Mouse (Mus musculus) heart, embryonic 10.5 days (tissue): ENCODE data around the gene Olfr279. TPM values are rescaled to one million over a fixed set of nuclear protein-coding genes. Genes with fewer than 3 reads are reported as not detected.
A peak's percentile ranks its signal among the peaks of the same experiment; 100 is the strongest.
"Not testable (repeated sequence)": the region's sequence is repeated elsewhere in the genome, so short reads cannot be mapped to it uniquely, and the experiment has no call there.

Experiments
- DNase-seq: peaks from one replicate; pipeline ENCODE4 v3.0.0-alpha.2; 2017; ENCODE audit warnings: low spot score
- H3K27ac ChIP-seq: fragments of 300-500 bp; sonication (generic); 2 replicates; pipeline ENCODE4 v1.5.1; 2016; ENCODE audit warnings: mild to moderate bottlenecking
- H3K27me3 ChIP-seq: fragments of 300-500 bp; sonication (generic); 2 replicates; pipeline ENCODE4 v1.6.1; 2016; ENCODE audit warnings: mild to moderate bottlenecking; ENCODE audit not compliant: poor library complexity, insufficient read depth, severe bottlenecking
- H3K36me3 ChIP-seq: fragments of 300-500 bp; sonication (generic); 2 replicates; pipeline ENCODE4 v1.6.1; 2016; ENCODE audit warnings: mild to moderate bottlenecking, moderate library complexity
- H3K4me1 ChIP-seq: fragments of 300-500 bp; sonication (generic); 2 replicates; pipeline ENCODE4 v1.6.1; 2016; ENCODE audit warnings: mild to moderate bottlenecking
- H3K4me3 ChIP-seq: fragments of 300-500 bp; sonication (generic); 2 replicates; pipeline ENCODE4 v1.5.1; 2016; ENCODE audit warnings: mild to moderate bottlenecking, moderate library complexity
- H3K9me3 ChIP-seq: fragments of 300-500 bp; sonication (generic); 2 replicates; pipeline ENCODE4 v1.6.1; 2016; ENCODE audit warnings: mild to moderate bottlenecking, moderate library complexity
- WGBS: fragments of 180-500 bp; shearing (Covaris S2); methylation state at CpG from one replicate; pipeline ENCODE4 v1.1.7; 2016; 5-methylcytosine and 5-hydroxymethylcytosine counted together
- polyA plus RNA-seq: library from polyadenylated mRNA; unstranded; fragments of >200 nt; fragmentation: Nextera tagmentation; extraction: Ambion mirVana; gene quantifications from 2 replicates; pipeline ENCODE4 v1.2.1, GENCODE M21; 2016

Olfr279 gene
- polyA plus RNA-seq, 1 experiment from 2014 or later, result not detected

DNA sequence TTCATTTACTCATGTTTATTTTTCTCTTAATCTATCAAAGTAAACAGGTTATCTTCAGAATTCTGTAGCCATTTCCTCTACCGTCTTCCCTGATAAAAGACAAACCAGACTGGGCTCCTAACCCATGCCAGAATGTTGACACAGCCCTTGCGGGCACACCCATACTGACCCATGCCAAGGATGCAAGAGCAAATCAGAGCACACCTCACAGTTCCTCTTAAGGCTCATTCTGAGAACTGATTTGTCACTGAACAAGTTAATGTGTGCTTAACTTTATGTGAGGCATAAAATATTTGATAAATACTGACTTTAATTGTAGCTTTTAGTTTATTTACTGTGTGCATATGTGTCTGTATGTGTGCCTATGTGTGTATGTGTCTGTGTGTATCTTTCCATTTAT, 870 bp upstream of the Olfr279 start:
- no peak overlapping the region for H3K4me3 ChIP-seq
- no peaks in the 10 kb centered on the region for H3K36me3 ChIP-seq
- DNase-seq, result no peak
- no peak overlapping the region for H3K27ac ChIP-seq
- no peaks in the 10 kb centered on the region for H3K4me1 ChIP-seq
- H3K27me3 ChIP-seq, result no peaks in the 10 kb centered on the region
- WGBS, result 63% methylated on average over 2 of the region's 2 CpGs
- H3K9me3 ChIP-seq, result no peaks in the 10 kb centered on the region

DNA sequence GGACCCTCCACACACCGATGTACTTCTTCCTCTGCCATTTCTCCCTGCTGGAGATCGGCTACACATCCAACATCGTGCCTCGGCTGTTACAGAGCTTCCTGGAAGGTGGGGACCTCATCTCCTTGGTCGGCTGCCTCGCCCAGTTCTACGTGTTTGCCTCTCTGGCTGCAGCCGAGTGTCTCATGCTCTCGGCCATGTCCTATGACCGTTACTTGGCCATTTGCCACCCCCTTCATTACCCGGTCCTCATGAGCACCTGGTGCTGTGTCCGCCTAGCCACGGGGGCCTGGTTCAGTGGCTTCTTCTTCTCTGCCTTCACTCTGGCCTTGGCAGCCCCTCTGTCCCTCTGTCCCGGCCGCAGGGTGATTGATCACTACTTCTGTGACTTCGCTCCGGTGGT, 5.4 kb downstream of the Olfr279 start:
- no peak overlapping the region for H3K4me3 ChIP-seq
- no peak overlapping the region for H3K27ac ChIP-seq
- DNase-seq, result no peak
- H3K4me1 ChIP-seq, result no peaks in the 10 kb centered on the region
- no peaks in the 10 kb centered on the region for H3K36me3 ChIP-seq
- peaks cover 5% of the 10 kb centered on the region; the same call in 1 of the 2 replicates for H3K27me3 ChIP-seq
- WGBS, result 80% methylated on average over 17 of the region's 17 CpGs
- H3K9me3 ChIP-seq, result no peaks in the 10 kb centered on the region

- H3K4me3 ChIP-seq, result no peak overlapping the region
- H3K27me3 ChIP-seq, result peaks cover 5% of the 10 kb centered on the region; the same call in 1 of the 2 replicates
- WGBS, result 68% methylated on average over 3 of the region's 3 CpGs
- H3K4me1 ChIP-seq, result no peaks in the 10 kb centered on the region
- no peaks in the 10 kb centered on the region for H3K9me3 ChIP-seq
- DNase-seq, result no peak
- no peak overlapping the region for H3K27ac ChIP-seq
- no peaks in the 10 kb centered on the region for H3K36me3 ChIP-seq
These were observed 11.1 kb downstream of the Olfr279 start for GRCm38 (mm10) chr15:98503317-98503716.

DNA sequence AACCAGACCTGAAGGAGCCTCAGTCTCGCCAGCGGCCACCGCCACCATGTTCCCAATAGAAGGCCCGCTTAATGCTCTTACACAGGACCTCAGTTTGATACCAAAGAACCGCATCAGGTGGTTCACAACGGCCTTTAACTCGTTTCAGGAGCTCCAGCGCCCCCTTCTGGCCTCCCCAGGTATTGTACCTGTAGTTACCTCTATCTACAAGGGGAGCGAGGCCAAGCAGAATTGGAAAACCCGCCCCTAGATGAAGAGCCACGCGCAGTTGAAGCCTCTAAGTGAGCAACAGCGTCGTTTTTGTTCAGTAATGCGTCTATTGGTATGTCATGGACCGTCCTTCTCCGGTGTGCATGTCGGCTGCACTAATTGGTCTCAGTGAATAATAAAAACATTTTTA, 12.3 kb downstream of the Olfr279 start:
- Histone ChIP-seq H3K27ac (no peak overlapping the region), H3K9me3 (no peaks in the 10 kb centered on the region), H3K36me3 (no peaks in the 10 kb centered on the region), H3K4me1 (no peaks in the 10 kb centered on the region), H3K4me3 (peak overlapping the region; percentile 2; the same call in 1 of the 2 replicates), H3K27me3 (peaks cover 4% of the 10 kb centered on the region; the same call in 1 of the 2 replicates)
- DNase-seq, result peak; percentile 80
- whole genome bisulfite sequencing, result 13% methylated on average over 18 of the region's 18 CpGs

DNA sequence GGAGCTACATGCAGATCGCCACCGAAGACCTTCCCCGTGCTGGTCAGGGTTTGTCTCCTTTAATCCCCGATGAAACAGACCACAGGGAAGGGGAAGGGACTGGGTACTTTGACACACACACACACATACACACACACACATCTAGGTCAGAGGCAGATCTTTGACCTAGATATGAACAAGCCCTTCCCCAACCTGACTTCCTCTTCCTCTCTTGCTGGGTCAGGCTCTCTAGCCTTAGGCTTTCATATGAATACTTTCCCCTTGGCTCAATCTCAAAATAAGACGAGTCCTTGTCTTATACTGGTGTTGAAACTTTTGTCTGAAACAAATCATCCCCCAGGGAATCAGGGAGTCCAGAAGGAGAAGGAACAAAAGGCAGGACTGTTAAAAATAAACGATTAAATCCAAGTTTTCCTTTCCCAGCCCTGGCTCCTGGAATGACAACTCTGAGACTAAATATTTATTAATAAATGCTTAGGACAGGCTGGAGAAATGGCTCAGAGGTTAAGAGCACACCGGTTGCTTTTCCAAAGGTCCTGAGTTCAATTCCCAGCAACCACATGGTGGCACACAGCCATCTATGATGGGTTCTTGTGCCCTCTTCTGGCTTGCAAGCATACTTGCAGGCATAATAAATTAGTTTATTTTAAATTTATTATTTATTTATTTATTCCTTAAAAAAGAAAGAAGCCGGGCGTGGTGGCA, 14.2 kb downstream of the Olfr279 start:
- H3K4me3 ChIP-seq, result no peak overlapping the region
- 72% methylated on average over 9 of the region's 9 CpGs for WGBS
- no peak overlapping the region for H3K27ac ChIP-seq
- peaks cover 6% of the 10 kb centered on the region; the same call in 1 of the 2 replicates for H3K4me1 ChIP-seq
- DNase-seq, result no peak
- H3K27me3 ChIP-seq, result no peaks in the 10 kb centered on the region
- H3K9me3 ChIP-seq, result no peaks in the 10 kb centered on the region
- H3K36me3 ChIP-seq, result no peaks in the 10 kb centered on the region

DNA sequence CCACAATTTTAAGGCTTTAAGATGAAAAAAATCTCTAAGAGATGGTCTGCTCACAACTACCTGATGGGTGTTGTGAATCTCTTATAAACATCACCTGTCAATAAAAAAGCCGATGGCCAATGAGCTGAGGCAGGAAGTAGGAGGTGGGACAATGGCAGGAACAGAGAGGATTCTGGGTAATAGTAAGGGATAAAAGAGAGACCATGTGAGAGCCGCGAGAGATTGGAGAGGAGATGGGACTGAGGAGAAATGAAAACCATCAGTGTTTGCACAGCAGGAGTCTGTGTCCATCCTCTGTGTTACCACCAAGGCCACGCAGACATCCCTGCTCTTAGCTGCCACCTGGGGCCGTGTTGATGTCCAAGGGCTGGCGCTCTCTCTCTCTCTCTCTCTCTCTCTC, 15.1 kb downstream of the Olfr279 start:
- peaks cover 9% of the 10 kb centered on the region; the same call in 1 of the 2 replicates for H3K4me1 ChIP-seq
- H3K27me3 ChIP-seq, result no peaks in the 10 kb centered on the region
- H3K4me3 ChIP-seq, result no peak overlapping the region
- no peak for DNase-seq
- H3K36me3 ChIP-seq, result no peaks in the 10 kb centered on the region
- H3K27ac ChIP-seq, result no peak overlapping the region
- no peaks in the 10 kb centered on the region for H3K9me3 ChIP-seq
- WGBS, result 77% methylated on average over 4 of the region's 6 CpGs

DNA sequence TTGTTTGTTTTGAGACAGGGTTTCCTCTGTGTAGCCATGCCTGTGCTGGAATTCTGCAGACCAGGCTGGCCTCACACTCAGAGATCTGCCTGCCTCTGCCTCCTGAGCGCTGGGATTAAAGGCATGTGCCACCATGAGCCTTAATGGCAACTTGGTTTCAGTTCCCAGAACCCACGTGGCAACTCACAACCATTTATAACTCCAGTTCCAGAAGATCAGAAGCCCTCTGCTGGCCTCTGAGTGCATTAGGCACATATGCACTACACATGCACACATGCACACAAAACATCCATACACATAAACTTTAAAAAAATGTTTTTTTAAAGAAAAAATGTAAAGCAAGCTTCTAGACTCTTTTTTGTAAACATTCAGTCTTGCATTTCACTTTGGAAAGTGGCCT, 17.2 kb downstream of the Olfr279 start:
- Histone ChIP-seq H3K4me1 (peaks cover 18% of the 10 kb centered on the region), H3K36me3 (no peaks in the 10 kb centered on the region), H3K4me3 (no peak overlapping the region), H3K27ac (no peak overlapping the region), H3K27me3 (no peaks in the 10 kb centered on the region), H3K9me3 (no peaks in the 10 kb centered on the region)
- no peak for DNase-seq
- WGBS, result 47% methylated on average over 2 of the region's 2 CpGs

- WGBS, result 29% methylated on average over 25 of the region's 25 CpGs
- Histone ChIP-seq H3K4me3 (peak overlapping the region; percentile 44), H3K9me3 (no peaks in the 10 kb centered on the region), H3K27ac (no peak overlapping the region), H3K4me1 (peaks cover 18% of the 10 kb centered on the region), H3K36me3 (no peaks in the 10 kb centered on the region), H3K27me3 (no peaks in the 10 kb centered on the region)
- peak; percentile 87 for DNase-seq
These were observed 18.5 kb downstream of the Olfr279 start for GRCm38 (mm10) chr15:98510438-98511385.

DNA sequence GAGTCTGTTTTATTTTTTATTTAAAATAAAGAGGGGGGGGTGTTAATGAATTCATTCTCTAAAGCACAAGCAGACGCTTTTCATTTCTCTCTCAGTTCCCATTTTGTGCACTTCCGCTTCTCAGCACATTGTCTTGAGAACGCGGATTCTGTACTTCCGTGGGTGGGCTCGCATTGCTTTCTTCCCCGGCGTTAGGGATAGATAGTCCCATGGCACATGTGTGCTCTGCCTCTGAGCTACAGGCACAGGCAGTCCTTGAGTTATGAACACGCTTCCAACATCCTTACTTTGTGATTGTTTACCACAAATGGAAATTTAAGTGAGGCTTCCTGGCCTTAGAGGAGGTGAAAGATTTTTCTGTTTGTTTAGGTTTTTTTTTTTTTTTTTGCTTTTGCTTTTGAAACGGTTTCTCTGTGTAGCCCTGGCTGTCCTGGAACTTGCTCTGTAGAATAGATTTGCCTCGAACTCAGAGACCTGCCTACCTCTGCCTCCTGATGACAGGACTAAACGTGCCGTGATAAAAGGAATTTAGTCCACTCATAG, 19.3 kb downstream of the Olfr279 start:
- no peaks in the 10 kb centered on the region for H3K27me3 ChIP-seq
- no peak overlapping the region for H3K27ac ChIP-seq
- H3K4me3 ChIP-seq, result no peak overlapping the region
- H3K9me3 ChIP-seq, result no peaks in the 10 kb centered on the region
- 67% methylated on average over 13 of the region's 13 CpGs for WGBS
- H3K36me3 ChIP-seq, result no peaks in the 10 kb centered on the region
- peaks cover 18% of the 10 kb centered on the region for H3K4me1 ChIP-seq
- DNase-seq, result no peak

DNA sequence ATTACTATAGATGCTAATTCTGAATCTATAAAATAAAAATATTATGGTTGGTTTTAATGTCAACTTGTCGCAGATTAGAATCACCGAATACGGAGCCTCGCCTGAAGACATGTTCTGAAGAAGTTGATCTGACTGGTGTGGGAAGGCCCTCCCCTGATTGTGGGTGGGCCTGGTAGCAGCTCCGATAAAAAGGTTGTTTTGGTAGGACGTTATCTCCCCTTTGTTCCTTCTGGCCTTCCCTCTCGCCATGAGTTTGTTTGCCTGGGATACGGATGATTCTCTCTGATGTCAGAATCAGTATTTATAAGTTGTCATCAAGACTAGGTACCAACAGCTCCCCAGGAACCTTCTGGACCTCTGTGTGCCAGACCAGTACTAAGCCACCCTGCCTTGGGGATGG, 20.0 kb downstream of the Olfr279 start:
- 38% methylated on average over 8 of the region's 8 CpGs for WGBS
- Histone ChIP-seq H3K27me3 (no peaks in the 10 kb centered on the region), H3K9me3 (no peaks in the 10 kb centered on the region), H3K4me1 (peaks cover 18% of the 10 kb centered on the region), H3K4me3 (no peak overlapping the region), H3K27ac (no peak overlapping the region), H3K36me3 (0 out of 2 replicates have a peak, but pooled peaks cover 3% of the 10 kb centered on the region)
- DNase-seq, result no peak

DNA sequence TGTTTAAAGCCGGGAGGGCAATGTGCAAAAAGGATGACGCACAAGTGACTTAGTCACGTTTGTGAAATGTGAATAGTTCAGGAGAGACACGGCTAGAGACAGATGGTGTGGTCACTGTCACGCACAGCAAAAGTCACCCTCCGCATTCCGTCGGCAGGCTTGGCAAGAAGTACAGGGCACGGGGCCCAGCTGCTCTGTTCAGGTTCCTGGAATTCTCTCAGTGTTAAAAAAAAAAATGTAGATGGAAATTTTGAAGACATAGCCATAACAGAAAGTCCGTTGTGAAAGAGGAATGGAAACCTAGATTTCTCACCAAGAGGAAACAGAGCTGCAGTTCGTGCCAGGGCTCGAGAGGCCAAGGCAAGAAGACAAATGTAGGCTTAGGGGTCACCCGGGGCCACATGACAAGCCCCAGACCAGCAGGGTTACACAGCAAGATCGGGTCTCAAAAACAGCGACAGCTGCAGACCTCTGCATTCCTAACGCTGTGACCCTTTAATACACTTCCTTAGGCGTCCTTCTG, 20.7 kb downstream of the Olfr279 start:
- H3K4me1 ChIP-seq, result peaks cover 18% of the 10 kb centered on the region
- peaks cover 6% of the 10 kb centered on the region for H3K36me3 ChIP-seq
- DNase-seq, result no peak
- WGBS, result 45% methylated on average over 17 of the region's 17 CpGs
- H3K27ac ChIP-seq, result no peak overlapping the region
- H3K4me3 ChIP-seq, result no peak overlapping the region
- no peaks in the 10 kb centered on the region for H3K27me3 ChIP-seq
- H3K9me3 ChIP-seq, result no peaks in the 10 kb centered on the region

GRCm38 (mm10) chr15:98513676-98514075, 21.5 kb downstream of the Olfr279 start:
- H3K27ac ChIP-seq, H3K27me3 ChIP-seq, H3K9me3 ChIP-seq, H3K4me3 ChIP-seq, DNase-seq: not testable (repeated sequence)
- H3K4me1 ChIP-seq, result peaks cover 18% of the 10 kb centered on the region
- peaks cover 14% of the 10 kb centered on the region for H3K36me3 ChIP-seq
- 65% methylated on average over 3 of the region's 3 CpGs for WGBS

DNA sequence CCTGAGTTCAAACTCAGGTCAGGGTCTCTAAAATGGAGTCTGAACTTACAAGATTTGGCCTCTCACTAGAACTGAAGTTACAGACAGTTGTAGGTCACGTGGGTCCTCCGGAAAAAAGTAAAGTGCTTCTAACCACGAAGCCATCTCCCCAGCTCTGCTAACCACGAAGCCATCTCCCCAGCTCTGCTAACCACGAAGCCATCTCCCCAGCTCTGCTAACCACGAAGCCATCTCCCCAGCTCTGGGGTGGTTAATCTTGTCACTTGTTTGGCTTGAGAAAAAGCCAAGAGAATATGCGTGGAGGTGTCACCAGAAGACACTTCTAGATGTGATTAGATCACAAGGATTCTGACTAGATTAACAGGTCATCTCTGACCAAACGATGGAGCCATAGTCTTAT, 21.9 kb downstream of the Olfr279 start:
- Histone ChIP-seq H3K4me3 (no peak overlapping the region), H3K36me3 (peaks cover 14% of the 10 kb centered on the region), H3K27ac (no peak overlapping the region), H3K9me3 (no peaks in the 10 kb centered on the region), H3K4me1 (peaks cover 18% of the 10 kb centered on the region), H3K27me3 (no peaks in the 10 kb centered on the region)
- WGBS, result 82% methylated on average over 8 of the region's 8 CpGs
- no peak for DNase-seq
